11 mouse cellular contexts compared by ENCODE assay signal in genomic region chr16:18608226-18608625, GRCm38 (mm10). TPM values are rescaled to one million over a fixed set of nuclear protein-coding genes. Genes with fewer than 3 reads are reported as not detected.
DNase-seq lines count a peak whose midpoint lies in the region; ATAC-seq lines count a peak whose summit lies in the region.
"Had no signal": no experiment of that assay in that cellular context is flagged by ENCODE, and none has a peak within 500 bp of the region (broad histone marks: within the 10 kb centered on the region; RNA-seq: fewer than 3 reads in every experiment).

No protein-coding gene starts in this region.

- peak; percentile 23; the same call in 1 of the 2 replicates for ATAC-seq in kidney, embryonic 15.5 days (replicated peaks; ENCODE audit: low FRiP score)

- H3K9ac ChIP-seq in kidney, embryonic 15.5 days, result no peak overlapping the region
- H3K9ac ChIP-seq: hindbrain, embryonic 15.5 days had no signal

- H3K36me3 ChIP-seq in kidney, embryonic 15.5 days, result no peaks in the 10 kb centered on the region
- H3K36me3 ChIP-seq: hindbrain, embryonic 15.5 days had no signal

- H3K27ac ChIP-seq in kidney, embryonic 15.5 days, result no peak overlapping the region
- H3K27ac ChIP-seq: hindbrain, embryonic 15.5 days had no signal

- H3K4me2 ChIP-seq in kidney, embryonic 15.5 days, result peak overlapping the region; percentile 46
- H3K4me2 ChIP-seq: hindbrain, embryonic 15.5 days had no signal

- 10% methylated on average over 11 of the region's 11 CpGs for WGBS in kidney, embryonic 15.5 days

- H3K4me3 ChIP-seq in kidney, embryonic 15.5 days (replicated peaks), result peak overlapping the region; percentile 17; the same call in 1 of the 2 replicates
- H3K4me3 ChIP-seq: hindbrain, embryonic 15.5 days had no signal

- peaks cover 50% of the 10 kb centered on the region for H3K4me1 ChIP-seq in kidney, embryonic 15.5 days
- H3K4me1 ChIP-seq: hindbrain, embryonic 15.5 days had no signal

- H3K27me3 ChIP-seq in kidney, embryonic 15.5 days, result peaks cover 68% of the 10 kb centered on the region

- no peaks in the 10 kb centered on the region for H3K9me3 ChIP-seq in kidney, embryonic 15.5 days (replicated peaks)
- H3K9me3 ChIP-seq: hindbrain, embryonic 15.5 days had no signal

- DNase-seq in kidney, adult 8-10 months, result no peak
- peak; percentile 16 for DNase-seq in thymus, postnatal 4 days
- no peak for DNase-seq in thymus, postnatal 14 days
- peak; percentile 43 for DNase-seq in gastrocnemius, postnatal 25 days
- no peak for DNase-seq in spleen, adult 12 weeks (ENCODE audit: low spot score)
- no peak for DNase-seq in layer of hippocampus, postnatal 14 days (ENCODE audit: low spot score in 2 of 2)
- DNase-seq: thymus, adult 18-20 months had no signal

RNA-seq across cellular contexts. Expression of gene Gp1bb, which starts 14.0 kb away (rescaled TPM):
- polyA plus RNA-seq in kidney, embryonic 15.5 days (2015; fragmentation: Nextera tagmentation; extraction: Ambion mirVana), result 0.93 and 1.6 TPM in 2 replicates
- under 1 TPM in 1 of 2 experiments, not detected in 1; 0.28 TPM for total RNA-seq in gastrocnemius, postnatal 25 days (2021)
- 1 to 10 TPM; 2.1 to 3.0 TPM for total RNA-seq in layer of hippocampus, postnatal 14 days (2021)

RNA-seq across cellular contexts. Expression of gene Tbx1, which starts 17.8 kb away (rescaled TPM):
- polyA plus RNA-seq in kidney, embryonic 15.5 days (2015; fragmentation: Nextera tagmentation; extraction: Ambion mirVana), result 0.28 and 0.40 TPM in 2 replicates
- total RNA-seq in gastrocnemius, postnatal 25 days (2021), result 10 to 100 TPM in 1 of 2 experiments, 1 to 10 TPM in 1; 5.3 to 42.0 TPM
- total RNA-seq in layer of hippocampus, postnatal 14 days (2021), result 1 to 10 TPM; 1.2 to 1.5 TPM
- total RNA-seq: MEL; neutrophil, adult 5-6 weeks had no signal

RNA-seq across cellular contexts. Expression of gene Gm49601, which starts 18.0 kb away (rescaled TPM):
- polyA plus RNA-seq in kidney, embryonic 15.5 days (2015; fragmentation: Nextera tagmentation; extraction: Ambion mirVana), result 1.5 and 4.3 TPM in 2 replicates
- total RNA-seq in gastrocnemius, postnatal 25 days (2021), result 1 to 10 TPM; 1.3 to 2.4 TPM
- total RNA-seq in layer of hippocampus, postnatal 14 days (2021), result 100 to 1,000 TPM; 138 to 159 TPM

RNA-seq across cellular contexts. Expression of gene Sept5, which starts 21.5 kb away (rescaled TPM):
- 16.3 and 17.1 TPM in 2 replicates for polyA plus RNA-seq in kidney, embryonic 15.5 days (2015; fragmentation: Nextera tagmentation; extraction: Ambion mirVana)
- 1 to 10 TPM; 5.5 to 5.8 TPM for total RNA-seq in gastrocnemius, postnatal 25 days (2021)
- total RNA-seq in layer of hippocampus, postnatal 14 days (2021), result 100 to 1,000 TPM; 605 to 622 TPM

Comparison
In these comparisons a context has a peak if more than half of its experiments do, and no peak if none do; other contexts are left out.
1. DNase-seq: peak in thymus, postnatal 4 days (single experiment) and gastrocnemius, postnatal 25 days (single experiment); none in kidney, adult 8-10 months (0 of 2), thymus, postnatal 14 days (single experiment), spleen, adult 12 weeks (single experiment) and layer of hippocampus, postnatal 14 days (0 of 2).
2. RNA of gene Gm49601, which starts 18.0 kb away (total RNA-seq): 138 to 159 TPM in layer of hippocampus, postnatal 14 days; 1.3 to 2.4 TPM in gastrocnemius, postnatal 25 days; every median in the first group is over 10 times any median in the second.